Mouse (Mus musculus): ENCODE data around the gene Mgll. TPM values are rescaled to one million over a fixed set of nuclear protein-coding genes. Genes with fewer than 3 reads are reported as not detected.

The Mgll gene
- polyA plus RNA-seq, 1 experiment: 63.4 TPM

DNA sequence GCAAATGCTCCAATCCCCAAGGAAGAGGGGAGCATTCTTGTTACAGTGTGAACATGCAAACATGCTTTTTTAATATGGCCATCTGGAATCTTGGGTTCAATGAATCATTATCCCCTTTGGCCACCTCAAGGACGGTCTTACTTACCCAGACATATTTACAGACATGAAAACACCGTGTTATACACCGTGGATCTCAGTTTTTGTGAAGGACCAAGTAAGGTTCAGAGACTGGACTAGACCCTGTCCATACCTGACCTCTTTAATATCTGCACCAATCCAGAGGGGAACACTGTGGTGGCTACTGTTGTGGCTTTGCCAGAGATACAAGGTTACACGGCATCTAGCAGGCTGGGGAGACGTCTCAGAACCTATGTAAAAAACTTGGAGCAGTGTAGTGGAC is 4.3 kb downstream of the Mgll start:
- Histone ChIP-seq H3K4me3 (replicated peaks; ENCODE audit: insufficient read depth, low read depth, low read length) (no peak overlapping the region), H3K27me3 (ENCODE audit: control insufficient read depth, insufficient read depth, low read length) (no peaks in the 10 kb centered on the region), H3K4me1 (ENCODE audit: control insufficient read depth, insufficient read depth, low read length) (peaks cover 49% of the 10 kb centered on the region), H3K27ac (ENCODE audit: insufficient read depth, low read length) (no peak overlapping the region)
- WGBS: 71% methylated on average over 5 of the region's 5 CpGs
- DNase-seq: no peak
- TF ChIP-seq CTCF (IDR thresholded peaks at IDR 0.05; ENCODE audit: borderline replicate concordance, insufficient read depth, low read depth, low read length): no peak
- no peak for TF ChIP-seq POLR2A (IDR thresholded peaks at IDR 0.05; ENCODE audit: borderline replicate concordance, insufficient read depth, low read length)

DNA sequence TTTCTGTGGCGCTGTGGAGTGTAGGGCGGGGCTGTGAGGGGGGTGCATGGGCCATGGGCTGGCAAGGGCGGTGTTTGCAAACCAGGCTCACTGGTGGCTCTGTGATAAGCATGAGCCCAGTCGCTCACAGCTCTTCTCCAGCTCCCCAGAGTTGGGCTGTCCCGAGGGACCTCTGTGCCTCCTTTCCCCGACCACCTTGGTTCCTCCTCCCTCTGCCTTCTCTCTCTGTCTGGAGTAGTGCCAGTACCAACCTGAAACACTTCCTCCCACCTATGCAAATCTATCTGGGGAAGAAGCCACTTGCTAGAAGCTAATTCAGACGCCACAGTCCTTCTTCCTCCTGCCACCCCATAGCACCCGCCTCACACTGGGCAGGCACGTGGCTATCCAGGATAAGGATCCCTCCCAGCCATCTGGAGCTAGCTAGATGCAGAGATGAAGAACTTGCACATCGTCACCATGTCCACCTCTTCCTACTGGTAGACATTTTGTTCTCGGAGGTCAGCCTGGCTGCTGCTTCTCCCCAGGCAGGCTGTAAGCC is 7.1 kb downstream of the Mgll start:
- no peak for TF ChIP-seq POLR2A (IDR thresholded peaks at IDR 0.05; ENCODE audit: borderline replicate concordance, insufficient read depth, low read length)
- no peak for TF ChIP-seq CTCF (IDR thresholded peaks at IDR 0.05; ENCODE audit: borderline replicate concordance, insufficient read depth, low read depth, low read length)
- peak overlapping the region; percentile 58 for H3K27ac ChIP-seq (ENCODE audit: insufficient read depth, low read length)
- peaks cover 62% of the 10 kb centered on the region for H3K4me1 ChIP-seq (ENCODE audit: control insufficient read depth, insufficient read depth, low read length)
- H3K27me3 ChIP-seq (ENCODE audit: control insufficient read depth, insufficient read depth, low read length): no peaks in the 10 kb centered on the region
- WGBS: 38% methylated on average over 11 of the region's 11 CpGs
- peak; percentile 59 to 65 for DNase-seq
- no peak overlapping the region for H3K4me3 ChIP-seq (replicated peaks; ENCODE audit: insufficient read depth, low read depth, low read length)

DNA sequence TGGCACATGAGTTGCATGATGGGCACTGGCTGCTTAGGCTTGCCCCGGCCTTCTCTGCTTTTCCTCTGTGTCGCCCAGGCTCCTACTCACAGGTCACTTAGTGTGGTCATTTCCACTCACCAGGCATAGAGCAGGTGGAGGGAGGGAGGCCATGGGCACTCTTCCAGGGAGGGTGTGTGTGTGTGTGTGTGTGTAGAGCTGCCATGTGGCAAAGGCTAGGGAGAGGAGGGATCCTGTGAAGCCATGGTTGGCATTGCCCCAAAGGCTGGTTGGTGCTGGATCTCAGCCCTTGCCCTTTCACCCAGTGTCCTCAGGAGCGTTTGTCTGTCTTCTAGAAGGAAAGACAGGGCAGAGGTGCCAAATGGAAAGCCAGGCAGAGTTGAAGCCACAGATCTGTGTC is 7.8 kb downstream of the Mgll start:
- TF ChIP-seq POLR2A (IDR thresholded peaks at IDR 0.05; ENCODE audit: borderline replicate concordance, insufficient read depth, low read length) (no peak), CTCF (IDR thresholded peaks at IDR 0.05; ENCODE audit: borderline replicate concordance, insufficient read depth, low read depth, low read length) (no peak)
- peak; percentile 86 to 87 for DNase-seq
- Histone ChIP-seq H3K27ac (ENCODE audit: insufficient read depth, low read length) (peak overlapping the region; percentile 58), H3K27me3 (ENCODE audit: control insufficient read depth, insufficient read depth, low read length) (no peaks in the 10 kb centered on the region), H3K4me3 (replicated peaks; ENCODE audit: insufficient read depth, low read depth, low read length) (no peak overlapping the region), H3K4me1 (ENCODE audit: control insufficient read depth, insufficient read depth, low read length) (peaks cover 55% of the 10 kb centered on the region)
- WGBS: 16% methylated on average over 3 of the region's 3 CpGs

DNA sequence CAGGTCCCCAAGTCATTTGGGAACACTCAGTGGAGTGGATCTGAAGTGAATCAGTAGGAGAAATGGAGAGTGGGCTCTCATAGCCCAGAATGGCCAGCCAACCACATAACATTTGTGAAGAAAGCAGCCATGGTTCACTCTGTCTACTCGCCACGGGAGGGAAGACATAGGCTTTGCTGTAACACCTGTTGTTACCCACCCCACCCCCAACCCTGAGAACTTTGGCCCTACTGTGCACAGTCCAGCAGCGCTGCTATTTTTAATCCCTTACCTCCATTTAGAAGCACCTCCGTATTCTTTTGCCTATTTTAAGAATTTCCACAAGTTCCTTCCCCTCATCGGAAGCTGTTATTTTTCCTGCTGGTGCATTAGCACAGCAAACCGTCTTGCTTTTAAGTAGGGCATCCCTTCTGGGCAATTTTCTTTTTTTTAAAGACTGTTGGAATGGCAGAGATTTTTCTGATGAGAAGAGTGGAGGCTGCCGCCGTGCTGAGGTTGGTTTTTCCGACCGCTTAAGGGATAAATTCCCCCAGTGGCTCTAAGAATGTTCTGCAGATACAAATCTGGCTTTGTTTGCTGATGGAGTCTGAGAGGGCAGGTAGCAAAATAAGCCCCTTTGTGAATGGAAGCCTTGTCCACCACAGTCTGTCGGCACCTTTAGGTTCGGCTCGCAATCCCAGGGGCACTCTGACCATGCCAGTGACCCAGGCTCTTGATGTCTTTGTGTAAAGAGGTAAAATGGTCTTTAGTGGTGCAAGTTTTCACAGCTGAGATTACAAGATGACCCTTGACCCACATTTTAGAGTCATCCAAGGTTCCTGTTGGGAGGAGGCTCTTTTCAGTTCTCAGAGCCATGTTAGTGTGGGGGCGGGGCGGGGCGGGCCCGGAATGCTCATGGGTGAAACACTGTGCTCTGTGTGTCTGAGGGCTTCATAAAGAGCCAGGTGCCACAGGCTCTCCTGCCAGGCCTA is 8.7 kb downstream of the Mgll start:
- no peak for DNase-seq
- Histone ChIP-seq H3K27me3 (ENCODE audit: control insufficient read depth, insufficient read depth, low read length) (no peaks in the 10 kb centered on the region), H3K4me3 (replicated peaks; ENCODE audit: insufficient read depth, low read depth, low read length) (no peak overlapping the region), H3K4me1 (ENCODE audit: control insufficient read depth, insufficient read depth, low read length) (peaks cover 47% of the 10 kb centered on the region), H3K27ac (ENCODE audit: insufficient read depth, low read length) (peak overlapping the region; percentile 58; the same call in 1 of the 2 replicates)
- TF ChIP-seq CTCF (IDR thresholded peaks at IDR 0.05; ENCODE audit: borderline replicate concordance, insufficient read depth, low read depth, low read length) (no peak), POLR2A (IDR thresholded peaks at IDR 0.05; ENCODE audit: borderline replicate concordance, insufficient read depth, low read length) (no peak)
- WGBS: 71% methylated on average over 17 of the region's 17 CpGs

DNA sequence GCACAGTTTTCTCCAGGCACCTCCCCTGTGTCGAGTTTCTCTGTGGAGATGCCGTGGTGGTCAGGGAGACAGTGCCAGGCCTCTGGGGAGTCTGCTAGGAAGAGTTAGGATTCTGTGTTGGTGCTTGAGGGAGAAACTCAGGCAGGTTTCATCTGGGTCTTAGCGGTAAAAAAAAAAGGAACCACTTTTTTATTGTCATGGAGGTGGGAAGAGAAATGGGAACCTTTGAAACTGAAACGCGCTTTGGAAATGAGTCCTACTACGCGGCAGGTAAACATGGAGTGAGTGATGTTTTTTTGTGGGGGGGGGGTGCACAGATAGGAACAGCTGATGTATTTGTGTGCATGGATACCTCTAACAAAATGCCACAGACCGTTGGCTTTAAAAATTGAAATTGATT is 12.1 kb downstream of the Mgll start:
- WGBS: 65% methylated on average over 8 of the region's 8 CpGs
- Histone ChIP-seq H3K4me3 (replicated peaks; ENCODE audit: insufficient read depth, low read depth, low read length) (no peak overlapping the region), H3K27ac (ENCODE audit: insufficient read depth, low read length) (no peak overlapping the region), H3K27me3 (ENCODE audit: control insufficient read depth, insufficient read depth, low read length) (no peaks in the 10 kb centered on the region), H3K4me1 (ENCODE audit: control insufficient read depth, insufficient read depth, low read length) (peaks cover 43% of the 10 kb centered on the region)
- TF ChIP-seq POLR2A (IDR thresholded peaks at IDR 0.05; ENCODE audit: borderline replicate concordance, insufficient read depth, low read length) (no peak), CTCF (IDR thresholded peaks at IDR 0.05; ENCODE audit: borderline replicate concordance, insufficient read depth, low read depth, low read length) (no peak)
- peak in 1 of 2 experiments; percentile 11 for DNase-seq

DNA sequence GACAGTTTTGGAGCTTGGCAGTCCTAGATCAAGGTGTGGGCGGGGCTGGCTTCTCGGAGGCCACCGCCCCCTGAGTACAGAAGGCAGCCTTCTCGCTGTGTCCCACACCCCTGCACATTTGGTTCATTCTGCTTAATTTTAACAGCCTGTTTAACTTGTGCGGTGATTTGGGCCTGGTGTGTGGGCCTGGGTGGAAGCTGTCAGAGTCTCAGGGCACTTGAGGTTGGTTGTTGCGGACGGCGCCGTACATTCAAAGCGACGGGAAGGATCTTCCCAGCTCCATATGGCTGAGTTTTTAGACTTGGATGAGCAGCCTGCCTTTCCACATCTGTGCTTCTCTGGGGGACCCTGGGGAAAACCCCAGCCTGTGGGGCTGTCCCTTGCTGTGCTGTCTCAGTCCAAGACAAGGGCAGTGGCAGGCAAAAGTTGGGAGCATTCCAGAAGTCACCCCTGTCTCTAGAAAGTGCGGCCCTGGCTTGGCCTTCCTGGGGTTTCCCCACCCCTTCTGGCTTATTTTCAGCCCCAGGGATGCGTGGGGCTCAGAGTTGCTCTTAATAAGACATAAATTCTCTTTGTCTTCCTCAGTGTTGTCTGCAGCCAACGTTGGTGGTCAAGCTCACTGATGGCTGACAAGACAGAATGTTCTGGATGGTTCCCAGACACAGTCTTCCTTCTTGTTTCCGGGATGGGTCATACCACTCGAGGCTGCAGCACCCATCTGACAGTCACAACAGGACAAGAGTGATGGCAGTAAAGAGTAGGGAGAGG is 12.7 kb downstream of the Mgll start:
- 47% methylated on average over 16 of the region's 16 CpGs for WGBS
- no peak overlapping the region for H3K27ac ChIP-seq (ENCODE audit: insufficient read depth, low read length)

DNA sequence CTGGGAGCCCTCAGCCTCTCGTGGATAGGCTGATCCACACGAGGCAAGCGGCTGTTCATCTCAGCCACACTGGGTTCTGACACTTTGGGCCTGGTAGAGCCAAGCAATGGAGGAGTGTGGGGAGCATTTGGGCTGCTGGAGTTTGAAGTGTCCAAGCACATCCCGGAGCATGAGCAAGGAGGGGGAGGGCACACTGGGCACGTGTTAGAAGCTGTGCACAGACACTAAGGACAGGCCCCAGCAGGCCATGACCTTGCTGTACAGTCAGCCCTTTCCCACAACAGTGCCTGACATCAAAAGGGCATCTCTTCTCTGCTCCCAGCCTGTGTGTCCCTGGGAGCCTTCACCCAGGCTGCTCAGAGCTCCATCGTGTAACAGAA is 13.3 kb downstream of the Mgll start:
- Histone ChIP-seq H3K4me3 (replicated peaks; ENCODE audit: insufficient read depth, low read depth, low read length) (no peak overlapping the region), H3K27me3 (ENCODE audit: control insufficient read depth, insufficient read depth, low read length) (no peaks in the 10 kb centered on the region), H3K4me1 (ENCODE audit: control insufficient read depth, insufficient read depth, low read length) (peaks cover 43% of the 10 kb centered on the region), H3K27ac (ENCODE audit: insufficient read depth, low read length) (no peak overlapping the region)
- TF ChIP-seq CTCF (IDR thresholded peaks at IDR 0.05; ENCODE audit: borderline replicate concordance, insufficient read depth, low read depth, low read length) (no peak), POLR2A (IDR thresholded peaks at IDR 0.05; ENCODE audit: borderline replicate concordance, insufficient read depth, low read length) (no peak)
- WGBS: 61% methylated on average over 6 of the region's 6 CpGs
- peak in 1 of 2 experiments; percentile 23 for DNase-seq

More for the DNA sequence above, 12.7 kb downstream of the Mgll start:
- Histone ChIP-seq H3K4me1 (ENCODE audit: control insufficient read depth, insufficient read depth, low read length) (peaks cover 43% of the 10 kb centered on the region), H3K4me3 (replicated peaks; ENCODE audit: insufficient read depth, low read depth, low read length) (no peak overlapping the region), H3K27me3 (ENCODE audit: control insufficient read depth, insufficient read depth, low read length) (no peaks in the 10 kb centered on the region)
- DNase-seq: peak in 1 of 2 experiments; percentile 33
- TF ChIP-seq CTCF (IDR thresholded peaks at IDR 0.05; ENCODE audit: borderline replicate concordance, insufficient read depth, low read depth, low read length): no peak
- no peak for TF ChIP-seq POLR2A (IDR thresholded peaks at IDR 0.05; ENCODE audit: borderline replicate concordance, insufficient read depth, low read length)

All from cerebellum, adult 2 months (tissue).